Mouse (Mus musculus): ENCODE measurements at regions not wholly inside any gene's neighbourhood (a gene's known extent, or its start where the extent isn't known, plus 50 kb on each side); places are given as distances from the start of the nearest gene placed in this dataset.

GRCm38 (mm10) chr13:56350705-56351400 lies 54.5 kb upstream of the Cxcl14 start:
- no peak for TF ChIP-seq CTCF (IDR thresholded peaks at IDR 0.05)
- ATAC-seq = peak; percentile 25
- H3K27me3 ChIP-seq = no peaks in the 10 kb centered on the region
- CTCF ChIA-PET = no interaction called here
- in situ Hi-C loops (cut with MboI; ENCODE audit: low pct_unique_long_range_greater_than_20kb) = no loop called here
- POLR2A ChIA-PET = no interaction called here
- no peak for DNase-seq (ENCODE audit: low read depth, low spot score)

GRCm38 (mm10) chr13:56351401-56351735 lies 55.0 kb upstream of the Cxcl14 start:
- no peak for ATAC-seq

GRCm38 (mm10) chr13:56352436-56352835 lies 56.1 kb upstream of the Cxcl14 start:
- no peak for TF ChIP-seq CTCF (IDR thresholded peaks at IDR 0.05)
- CTCF ChIA-PET = interaction anchor here (1.0 kb wide), 1 partner anchor 70 kb away, joined by 4 read pairs; no protein-coding TSS in a partner anchor
- POLR2A ChIA-PET = no interaction called here
- DNase-seq (ENCODE audit: low read depth, low spot score) (no peak), ATAC-seq (no peak)
- H3K27me3 ChIP-seq = no peaks in the 10 kb centered on the region
- in situ Hi-C loops (cut with MboI; ENCODE audit: low pct_unique_long_range_greater_than_20kb) = no loop called here

More at GRCm38 (mm10) chr13:56351401-56351735, 55.0 kb upstream of the Cxcl14 start:
- TF ChIP-seq CTCF (IDR thresholded peaks at IDR 0.05) = no peak
- no peak for DNase-seq (ENCODE audit: low read depth, low spot score)
- in situ Hi-C loops (cut with MboI; ENCODE audit: low pct_unique_long_range_greater_than_20kb) = no loop called here
- no peaks in the 10 kb centered on the region for H3K27me3 ChIP-seq
- ChIA-PET CTCF (no interaction called here), POLR2A (no interaction called here)

- TF ChIP-seq CTCF (IDR thresholded peaks at IDR 0.05) = no peak
- ChIA-PET POLR2A (no interaction called here), CTCF (interaction anchor here (1.0 kb wide), 1 partner anchor 69 kb away, joined by 4 read pairs; no protein-coding TSS in a partner anchor)
- in situ Hi-C loops (cut with MboI; ENCODE audit: low pct_unique_long_range_greater_than_20kb) = no loop called here
- H3K27me3 ChIP-seq = no peaks in the 10 kb centered on the region
- ATAC-seq (no peak), DNase-seq (ENCODE audit: low read depth, low spot score) (no peak)
These were observed 56.7 kb upstream of the Cxcl14 start for GRCm38 (mm10) chr13:56352839-56353605.

- no peak for TF ChIP-seq CTCF (IDR thresholded peaks at IDR 0.05)
- DNase-seq (ENCODE audit: low read depth, low spot score) (no peak), ATAC-seq (no peak)
- ChIA-PET CTCF (no interaction called here), POLR2A (no interaction called here)
- no peaks in the 10 kb centered on the region for H3K27me3 ChIP-seq
- in situ Hi-C loops (cut with MboI; ENCODE audit: low pct_unique_long_range_greater_than_20kb) = no loop called here
These were observed 57.6 kb upstream of the Cxcl14 start for GRCm38 (mm10) chr13:56353921-56354320.

- ATAC-seq = no peak
- CTCF ChIA-PET = no interaction called here
- POLR2A ChIA-PET = no interaction called here
- H3K27me3 ChIP-seq = no peaks in the 10 kb centered on the region
- in situ Hi-C loops (cut with MboI; ENCODE audit: low pct_unique_long_range_greater_than_20kb) = no loop called here
- no peak for DNase-seq (ENCODE audit: low read depth, low spot score)
- no peak for TF ChIP-seq CTCF (IDR thresholded peaks at IDR 0.05)
These were observed 58.3 kb upstream of the Cxcl14 start for GRCm38 (mm10) chr13:56354630-56355029.

GRCm38 (mm10) chr13:56356999-56357398 lies 60.6 kb upstream of the Cxcl14 start:
- in situ Hi-C loops (cut with MboI; ENCODE audit: low pct_unique_long_range_greater_than_20kb) = no loop called here
- no peak for ATAC-seq
- ChIA-PET CTCF (interaction anchor here (1.4 to 1.8 kb wide), 2 partner anchors 10 to 78 kb away, joined by 4 to 5 read pairs; no protein-coding TSS in a partner anchor), POLR2A (interaction anchor here (1.0 kb wide), 1 partner anchor 31 kb away, joined by 3 read pairs; no protein-coding TSS in a partner anchor)
- no peak for TF ChIP-seq CTCF (IDR thresholded peaks at IDR 0.05)
- no peak for DNase-seq (ENCODE audit: low read depth, low spot score)
- H3K27me3 ChIP-seq = no peaks in the 10 kb centered on the region

GRCm38 (mm10) chr13:56357955-56358354 lies 61.6 kb upstream of the Cxcl14 start:
- ChIA-PET CTCF (interaction anchor here (1.8 kb wide), 1 partner anchor 9 kb away, joined by 5 read pairs; no protein-coding TSS in a partner anchor), POLR2A (no interaction called here)
- H3K27me3 ChIP-seq = no peaks in the 10 kb centered on the region
- in situ Hi-C loops (cut with MboI; ENCODE audit: low pct_unique_long_range_greater_than_20kb) = no loop called here
- ATAC-seq = no peak
- TF ChIP-seq CTCF (IDR thresholded peaks at IDR 0.05) = no peak
- DNase-seq (ENCODE audit: low read depth, low spot score) = no peak

- no peak for TF ChIP-seq CTCF (IDR thresholded peaks at IDR 0.05)
- POLR2A ChIA-PET = interaction anchor here (0.6 kb wide), 1 partner anchor 39 kb away, joined by 3 read pairs; no protein-coding TSS in a partner anchor
- CTCF ChIA-PET = interaction anchor here (1.8 kb wide), 1 partner anchor 8 kb away, joined by 5 read pairs; no protein-coding TSS in a partner anchor
- H3K27me3 ChIP-seq = no peaks in the 10 kb centered on the region
- in situ Hi-C loops (cut with MboI; ENCODE audit: low pct_unique_long_range_greater_than_20kb) = no loop called here
- DNase-seq (ENCODE audit: low read depth, low spot score) (no peak), ATAC-seq (no peak)
These were observed 62.5 kb upstream of the Cxcl14 start for GRCm38 (mm10) chr13:56358827-56359226.

- ATAC-seq = no peak
- no peaks in the 10 kb centered on the region for H3K27me3 ChIP-seq
- DNase-seq (ENCODE audit: low read depth, low spot score) = no peak
- TF ChIP-seq CTCF (IDR thresholded peaks at IDR 0.05) = no peak
- in situ Hi-C loops (cut with MboI; ENCODE audit: low pct_unique_long_range_greater_than_20kb) = no loop called here
- ChIA-PET CTCF (no interaction called here), POLR2A (interaction anchor here (0.6 kb wide), 1 partner anchor 32 kb away, joined by 3 read pairs; no protein-coding TSS in a partner anchor)
These were observed 63.2 kb upstream of the Cxcl14 start for GRCm38 (mm10) chr13:56359554-56359953.

GRCm38 (mm10) chr13:56360803-56361202 lies 64.5 kb upstream of the Cxcl14 start:
- in situ Hi-C loops (cut with MboI; ENCODE audit: low pct_unique_long_range_greater_than_20kb) = no loop called here
- no peak for DNase-seq (ENCODE audit: low read depth, low spot score)

More at GRCm38 (mm10) chr13:56360803-56361202, 64.5 kb upstream of the Cxcl14 start:
- H3K27me3 ChIP-seq = no peaks in the 10 kb centered on the region
- no peak for TF ChIP-seq CTCF (IDR thresholded peaks at IDR 0.05)
- no peak for ATAC-seq
- ChIA-PET POLR2A (no interaction called here), CTCF (no interaction called here)
